Mouse (Mus musculus) stomach, adult 2 months (tissue): Measurements from ENCODE around the gene Hmgb2. TPM values are rescaled to one million over a fixed set of nuclear protein-coding genes. Genes with fewer than 3 reads are reported as not detected.

ENCODE experiments used
- polyA plus RNA-seq: library from polyadenylated mRNA; depleted of rRNA; stranded (reverse); fragments of >200 nt; gene quantifications from 2 replicates; pipeline ENCODE4 v1.2.3, GENCODE M21; 2012; rRNA removed

Hmgb2 gene
- polyA plus RNA-seq: 2.3 and 3.0 TPM in 2 replicates

DNA sequence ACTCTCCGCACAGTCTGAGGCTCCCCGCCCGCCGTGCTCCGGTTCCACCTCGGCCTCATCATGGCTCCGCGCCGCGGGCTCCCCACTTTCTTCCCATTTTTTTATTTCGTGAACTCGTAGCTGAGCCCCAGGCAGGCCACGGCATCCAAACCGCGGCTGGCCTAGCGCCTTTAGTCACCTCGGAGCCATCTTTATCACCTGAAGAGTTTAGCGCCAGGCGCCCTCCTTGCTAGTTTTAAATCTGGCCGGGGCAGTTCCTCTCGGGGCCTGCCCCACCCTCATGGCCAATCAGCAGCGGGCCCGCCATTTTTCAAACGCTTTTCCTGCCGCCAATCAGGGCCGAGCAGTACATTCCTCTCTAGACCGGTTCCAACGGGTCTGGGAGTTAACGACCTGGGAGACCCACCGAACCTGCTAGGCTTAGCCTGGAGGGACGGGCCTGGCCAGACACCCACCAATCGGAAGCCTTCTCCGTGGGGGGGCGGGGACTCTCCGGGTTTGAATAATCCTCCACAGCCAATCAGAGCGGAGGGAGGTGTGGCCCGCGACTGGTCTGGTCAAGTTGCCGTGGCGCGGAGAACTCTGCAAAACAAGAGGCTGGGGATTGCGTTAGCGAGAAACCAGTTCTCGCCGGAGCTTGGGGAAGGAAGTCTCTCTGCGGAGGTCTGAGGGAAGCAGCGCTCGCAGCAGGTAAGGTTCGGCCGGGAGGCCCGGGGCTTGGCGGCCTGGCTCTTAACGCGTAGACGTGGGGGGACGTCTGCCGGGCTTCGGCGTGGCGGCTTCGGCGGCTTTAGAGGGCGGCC, at the start of gene Hmgb2:
TSS of gene Hmgb2 (plus strand) at position 592 of the 803 bp plus-strand sequence.

DNA sequence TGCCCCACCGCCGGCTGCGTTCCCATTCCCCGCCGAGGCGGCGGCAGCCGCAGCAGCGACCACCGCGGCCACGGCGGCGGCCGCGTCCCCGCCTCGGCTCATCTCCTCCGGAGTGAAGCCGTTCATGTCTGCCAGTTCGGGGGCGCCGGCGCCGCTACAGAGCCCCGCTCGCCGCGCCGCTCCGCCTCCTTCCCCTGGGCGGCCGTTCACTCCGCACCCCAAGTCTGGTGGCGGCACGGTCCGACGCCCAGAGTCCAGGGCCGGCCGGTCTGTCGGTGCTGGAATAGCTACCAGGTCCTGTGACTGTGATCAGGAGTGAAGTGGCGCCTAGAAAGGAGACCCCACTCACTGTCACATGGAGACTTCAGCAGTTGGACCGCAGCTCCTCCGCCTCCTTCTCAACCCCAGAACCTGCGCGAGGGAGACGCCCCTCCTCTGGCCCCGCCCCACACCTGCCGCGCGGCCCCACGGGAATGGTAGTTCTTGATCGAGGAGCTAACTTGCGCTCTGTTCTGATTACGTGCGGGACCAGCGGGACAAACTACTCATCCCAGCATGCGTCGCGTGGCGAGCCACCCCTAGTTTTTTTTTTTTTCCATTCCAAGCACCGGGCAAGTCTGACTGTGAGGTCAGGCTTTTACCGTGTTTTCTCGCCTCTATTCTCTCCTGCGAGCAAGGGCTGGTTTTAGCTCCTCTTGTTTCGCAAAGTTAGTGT, 24.1 kb upstream of the Hmgb2 start, which contains the start of gene Sap30:
TSS of gene Sap30 (minus strand) at position 420 of the 715 bp plus-strand sequence.

Other genes starting within 250 kb of the Hmgb2 start
- 18.2 and 31.9 TPM in 2 replicates for gene Hand2, start 190.9 kb upstream of the Hmgb2 start, polyA plus RNA-seq
- gene Scrg1, start 56.0 kb upstream of the Hmgb2 start, polyA plus RNA-seq: not detected in 2 replicates
- gene Sap30, start 24.0 kb upstream of the Hmgb2 start, polyA plus RNA-seq: 4.9 and 11.9 TPM in 2 replicates
- gene Galnt7, start 141.1 kb downstream of the Hmgb2 start, polyA plus RNA-seq: 2.5 and 2.9 TPM in 2 replicates